Mouse (Mus musculus) gastrocnemius, postnatal 14 days (tissue): Measurements from ENCODE around the gene Maats1. TPM values are rescaled to one million over a fixed set of nuclear protein-coding genes. Genes with fewer than 3 reads are reported as not detected.

Experiments
- DNase-seq: peaks from one replicate; pipeline ENCODE4 v3.0.0; 2021; ENCODE audit warnings: mixed read lengths
- intact Hi-C: fragments of 180-260 bp; cut with DNase I; formaldehyde crosslinking; loops from one replicate; pipeline ENCODE4 v1.15.1; 2025; ENCODE audit warnings: low total_unique reads
- long read RNA-seq, 2 experiments: library from polyadenylated mRNA; stranded (forward); transcript quantifications; one replicate each; pipeline ENCODE4 v2.0.0; 2021
- total RNA-seq, 2 experiments: library from RNA; stranded (reverse); gene quantifications; 2 replicates each; pipeline ENCODE4 v1.2.3; 2021

Gene Maats1
- not detected for total RNA-seq
- long read RNA-seq, experiment 1 = 0 reads
- long read RNA-seq, experiment 2 = 0 reads

DNA sequence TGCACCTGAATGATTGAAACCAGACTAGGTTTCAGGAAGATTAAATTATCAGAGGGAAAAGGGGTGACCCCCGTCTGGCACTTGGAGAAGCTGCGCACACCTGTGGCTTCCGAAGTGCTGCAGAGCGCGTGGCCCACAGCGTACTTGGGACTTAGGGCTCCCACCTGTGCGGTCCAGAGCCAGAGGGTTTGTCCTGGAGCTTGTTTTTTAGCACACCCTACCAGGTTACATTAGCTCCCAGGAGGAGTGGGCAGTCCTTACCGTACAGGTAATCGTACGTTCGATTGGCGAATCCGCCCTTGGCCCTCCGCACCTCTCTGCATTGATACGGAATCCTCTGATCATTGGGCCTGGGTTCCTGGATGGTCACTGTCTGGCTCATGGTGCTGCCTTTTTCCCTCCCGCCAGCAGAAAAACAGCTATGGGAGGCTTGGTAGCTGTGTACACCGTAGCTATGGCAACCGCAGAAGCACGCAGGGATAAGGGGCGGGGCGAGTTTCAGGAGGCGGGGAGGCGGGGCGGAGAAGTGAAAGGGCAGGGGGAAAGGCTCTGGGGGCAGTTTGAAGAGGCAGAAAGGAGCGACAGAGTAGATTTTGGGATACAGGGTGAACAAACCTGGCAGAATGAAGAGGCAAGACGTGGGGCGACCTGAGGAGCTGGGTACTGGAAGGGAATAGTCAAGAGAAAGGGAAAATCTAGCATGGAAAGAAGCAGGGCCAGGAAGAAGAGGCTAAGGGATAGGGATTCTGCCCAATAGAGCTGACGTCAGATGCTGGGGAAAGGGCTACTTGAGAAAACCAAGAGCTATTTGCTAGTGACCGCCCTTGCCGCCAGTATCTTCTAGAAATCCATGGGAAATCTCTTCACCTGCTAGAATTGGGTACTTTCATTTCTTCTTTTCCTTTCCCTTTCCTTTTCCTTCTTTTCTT, at the start of gene Maats1:
Gene Maats1 (minus strand): TSS at position 748 of the 929 bp plus-strand sequence.
- intact Hi-C loops = loop anchor here (5.0 kb wide), 1 partner anchor 161 kb away; no protein-coding TSS in a partner anchor
- DNase-seq = peak; percentile 82

GRCm38 (mm10) chr16:38390322-38390721, 48.4 kb upstream of the Maats1 start:
- intact Hi-C loops = no loop called here
- DNase-seq = no peak

- intact Hi-C loops = no loop called here
- DNase-seq = no peak
These were observed 47.4 kb upstream of the Maats1 start for GRCm38 (mm10) chr16:38389284-38389893.

DNA sequence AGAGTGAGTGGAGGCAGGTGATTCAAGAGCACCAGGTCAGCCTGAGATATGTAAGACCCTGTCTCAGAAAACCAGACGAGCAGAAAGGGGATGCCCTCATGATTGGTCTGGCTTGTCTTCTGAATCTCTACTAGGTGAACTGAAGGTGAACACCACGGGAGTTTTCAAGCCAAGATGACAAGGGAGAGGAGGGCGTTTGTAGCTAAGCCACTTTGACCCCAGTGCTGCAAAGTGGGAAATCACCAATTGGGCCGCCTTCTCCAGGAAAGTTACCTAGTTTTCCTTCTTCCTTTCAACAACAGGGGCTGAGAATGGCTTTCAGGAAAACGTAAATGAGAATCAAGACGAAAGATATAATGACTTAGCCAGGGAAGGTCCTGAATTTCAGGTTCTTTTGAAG, 46.8 kb upstream of the Maats1 start:
- intact Hi-C loops = no loop called here
- DNase-seq = no peak

DNA sequence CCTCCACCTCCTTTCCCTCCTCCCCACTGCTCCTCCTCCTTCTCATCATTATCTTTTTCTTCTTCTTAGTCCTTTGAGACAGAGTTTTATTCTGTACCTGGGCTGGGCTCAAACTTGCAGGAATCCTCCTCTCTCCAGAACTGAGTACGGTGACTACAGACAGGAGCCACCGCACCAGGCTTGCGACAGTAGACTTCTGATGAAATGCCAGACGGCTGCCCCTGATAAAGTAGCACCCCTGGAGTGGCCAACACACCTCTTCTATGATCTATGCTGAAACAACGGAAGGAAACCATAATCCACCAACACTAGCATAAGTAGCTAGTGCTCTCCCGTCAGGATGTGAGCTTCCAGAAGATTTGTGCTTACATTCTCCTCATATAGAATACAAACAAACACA, 45.4 kb upstream of the Maats1 start:
- DNase-seq = no peak
- intact Hi-C loops = no loop called here

DNA sequence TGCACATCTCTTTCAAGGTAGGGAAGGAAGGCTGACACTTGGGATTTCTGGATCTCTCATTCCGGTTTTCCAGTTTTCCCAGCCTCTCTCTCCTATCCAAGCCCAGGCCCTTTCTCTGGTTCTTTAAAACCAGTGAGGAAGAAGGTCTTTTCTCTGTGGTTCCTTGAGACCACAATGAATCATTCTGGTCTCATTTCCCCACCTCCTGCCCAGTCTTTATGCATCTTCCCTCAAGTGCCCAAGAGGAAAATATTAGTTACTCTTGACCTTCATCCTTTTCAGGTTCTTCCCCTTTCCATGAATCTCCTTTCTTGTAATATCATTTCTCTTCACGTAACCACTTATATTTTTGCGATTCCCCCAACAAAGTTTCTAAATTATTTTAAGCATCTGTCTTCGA, 43.8 kb upstream of the Maats1 start:
- DNase-seq = no peak
- intact Hi-C loops = no loop called here

- intact Hi-C loops = no loop called here
- no peak for DNase-seq
These were observed 43.3 kb upstream of the Maats1 start for GRCm38 (mm10) chr16:38385184-38385634.

DNA sequence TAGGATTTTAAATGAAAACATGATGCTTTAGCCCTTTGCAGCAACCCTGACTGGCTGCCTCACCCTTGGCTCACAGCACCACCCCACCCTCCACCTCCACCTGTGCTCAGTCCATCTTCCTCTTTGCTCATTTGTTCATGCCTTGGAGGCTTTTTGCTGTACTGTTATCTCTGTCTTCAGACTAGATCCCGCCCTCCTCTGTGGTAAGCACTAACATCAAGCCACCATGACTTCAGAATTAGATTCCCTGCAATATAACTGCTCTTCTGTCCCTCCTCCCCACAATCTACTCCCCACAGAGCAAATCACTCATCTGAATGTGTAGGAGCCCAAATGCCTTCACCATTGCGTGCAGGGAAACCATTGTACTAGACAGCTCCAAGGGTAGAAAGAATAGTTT, 41.7 kb upstream of the Maats1 start:
- DNase-seq = no peak
- intact Hi-C loops = no loop called here

DNA sequence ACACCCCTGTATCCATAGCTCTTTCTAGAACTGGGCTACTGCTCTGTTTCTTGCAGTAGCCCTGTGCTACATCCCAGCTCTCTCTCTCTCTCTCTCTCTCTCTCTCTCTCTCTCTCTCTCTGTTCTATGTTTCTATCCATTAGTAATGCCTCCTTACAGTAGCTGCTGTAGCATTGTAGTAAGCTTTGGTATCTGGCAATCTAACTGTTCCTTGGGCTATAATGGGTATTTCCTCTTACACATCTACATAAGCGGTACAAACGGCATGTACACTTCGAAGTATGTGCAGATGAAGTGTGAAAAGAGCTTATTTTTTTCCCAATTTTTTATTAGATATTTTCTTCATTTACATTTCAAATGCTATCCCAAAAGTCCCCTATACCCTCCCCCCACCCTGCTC, 38.0 kb upstream of the Maats1 start:
- intact Hi-C loops = no loop called here
- DNase-seq = no peak

- no peak for DNase-seq
- intact Hi-C loops = no loop called here
These were observed 37.5 kb upstream of the Maats1 start for GRCm38 (mm10) chr16:38379493-38379892.

GRCm38 (mm10) chr16:38379088-38379487, 37.1 kb upstream of the Maats1 start:
- DNase-seq = no peak
- intact Hi-C loops = no loop called here

DNA sequence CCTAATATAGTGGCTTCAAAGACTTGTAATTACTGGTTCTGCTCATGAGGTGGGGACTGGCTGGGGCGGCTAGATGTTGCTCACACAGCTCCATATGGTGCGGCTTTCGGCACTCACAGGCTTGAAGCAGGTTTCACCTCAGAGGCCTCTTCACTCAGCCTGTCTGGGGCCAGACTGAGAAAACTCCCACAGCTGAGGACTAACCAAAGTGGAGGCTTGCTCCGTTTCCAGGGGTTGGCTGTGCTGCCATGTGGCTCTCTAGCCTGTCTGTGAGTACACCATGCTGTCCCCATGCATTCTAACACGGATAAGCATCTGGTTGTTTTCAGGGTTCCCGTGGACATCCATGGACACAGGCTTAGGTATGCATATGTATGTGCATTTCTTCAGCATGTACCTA, 36.6 kb upstream of the Maats1 start:
- DNase-seq = no peak
- intact Hi-C loops = no loop called here

DNA sequence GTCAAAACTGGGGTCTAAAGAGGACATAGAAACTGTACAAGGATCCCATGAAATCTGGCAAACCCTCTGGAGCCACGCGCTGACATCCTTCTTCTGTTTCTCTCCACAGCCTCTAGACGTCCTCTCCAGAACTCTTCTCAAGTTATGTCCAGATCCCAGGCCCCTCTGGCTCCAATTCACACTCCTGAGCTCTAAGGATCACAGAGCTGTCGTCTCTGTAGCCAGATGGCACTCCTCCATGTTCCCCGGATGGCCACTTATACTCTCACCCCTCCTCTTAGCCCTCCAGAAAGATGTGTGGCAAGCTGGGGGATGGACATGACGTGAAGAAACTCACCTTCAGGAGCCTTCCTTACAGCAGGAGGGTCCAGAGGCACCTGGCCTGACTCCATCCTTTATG, 35.6 kb upstream of the Maats1 start:
- intact Hi-C loops = no loop called here
- DNase-seq = peak; percentile 38

- no peak for DNase-seq
These were observed 34.9 kb upstream of the Maats1 start for GRCm38 (mm10) chr16:38376841-38377249.

GRCm38 (mm10) chr16:38376163-38376840, 34.4 kb upstream of the Maats1 start:
- intact Hi-C loops = no loop called here
- DNase-seq = peak; percentile 56

More at GRCm38 (mm10) chr16:38376841-38377249, 34.9 kb upstream of the Maats1 start:
- intact Hi-C loops = no loop called here

DNA sequence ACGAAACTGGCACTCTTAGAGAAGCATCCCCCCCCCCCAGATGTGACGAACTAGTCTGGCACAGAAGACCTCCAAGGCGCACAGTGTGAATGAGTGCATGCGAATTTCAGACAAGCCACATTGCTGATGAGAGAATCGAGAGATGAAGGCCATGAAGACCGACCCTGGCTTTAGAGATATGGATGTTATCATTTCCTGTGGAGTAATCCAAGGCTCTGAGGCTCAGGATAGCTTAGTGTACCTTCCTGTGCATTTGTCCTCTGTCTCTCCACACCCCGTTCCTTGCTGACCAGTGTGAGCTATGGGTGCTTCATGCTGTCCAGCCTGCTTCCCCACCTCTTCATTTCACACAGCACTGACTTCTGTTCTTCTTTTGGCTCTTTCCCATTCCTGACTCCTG, 33.2 kb upstream of the Maats1 start:
- DNase-seq = no peak
- intact Hi-C loops = no loop called here

DNA sequence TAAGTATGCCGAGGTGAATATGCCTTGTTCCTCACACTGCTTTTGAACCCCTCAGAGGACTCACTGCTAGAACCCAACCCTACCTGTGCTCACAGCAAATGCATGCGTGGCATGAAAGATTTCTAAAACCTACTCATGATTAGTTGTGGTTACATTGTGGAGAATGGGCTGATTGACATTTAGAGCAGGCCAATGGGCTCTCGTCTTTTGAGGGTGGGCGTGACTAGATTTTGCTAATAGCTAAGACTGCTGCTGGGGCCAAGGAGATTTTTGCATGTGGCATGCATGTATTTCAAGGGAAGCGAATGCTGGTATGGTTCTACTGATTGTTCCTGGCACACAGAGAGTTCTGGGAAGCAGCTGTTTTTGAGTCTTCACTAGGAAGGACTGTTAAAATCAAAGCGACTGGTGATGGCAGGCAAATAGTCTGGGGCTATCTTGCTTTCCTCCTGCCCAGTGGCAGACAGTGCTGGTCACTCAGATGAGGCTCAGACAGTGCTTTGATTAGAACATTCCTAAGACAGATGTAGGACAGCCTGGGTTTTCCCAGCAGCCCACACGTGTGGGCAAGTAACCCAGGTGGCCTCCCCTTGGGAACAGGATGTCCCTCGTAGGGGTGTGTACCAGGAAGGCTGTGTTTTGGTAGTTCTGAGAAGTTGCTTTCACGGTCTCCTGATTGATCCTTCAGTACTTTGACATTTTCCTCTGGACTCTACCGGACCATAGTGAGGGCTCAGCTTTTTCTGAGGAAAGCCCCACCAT, 32.6 kb upstream of the Maats1 start:
- DNase-seq = no peak
- intact Hi-C loops = no loop called here

DNA sequence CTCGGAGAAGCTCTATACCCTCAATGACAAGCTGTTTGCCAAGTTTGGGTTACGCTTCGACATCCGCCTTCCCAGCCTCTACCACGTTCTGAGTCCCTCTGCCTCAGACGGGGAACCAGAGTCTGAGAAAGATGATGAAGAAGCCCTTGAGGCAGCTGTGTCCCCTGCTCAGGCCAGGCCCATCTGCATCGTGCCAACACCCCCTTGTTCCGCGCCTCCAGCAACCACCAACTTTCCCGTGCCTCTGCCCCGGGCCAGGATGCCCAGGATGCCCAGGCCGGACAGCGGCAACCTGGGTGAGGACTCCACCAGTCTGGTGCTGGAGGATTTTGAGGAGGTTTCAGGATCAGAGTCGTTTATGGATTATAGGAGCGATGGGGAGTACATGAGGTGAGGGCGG, 32.0 kb upstream of the Maats1 start:
- DNase-seq = no peak
- intact Hi-C loops = no loop called here

- intact Hi-C loops = no loop called here
- DNase-seq = no peak
These were observed 31.5 kb upstream of the Maats1 start for GRCm38 (mm10) chr16:38373439-38373838.

GRCm38 (mm10) chr16:38372876-38373275, 30.9 kb upstream of the Maats1 start:
- intact Hi-C loops = no loop called here

More at GRCm38 (mm10) chr16:38372876-38373275, 30.9 kb upstream of the Maats1 start:
- no peak for DNase-seq
